Mouse (Mus musculus): ENCODE measurements at regions not wholly inside any gene's neighbourhood (a gene's known extent, or its start where the extent isn't known, plus 50 kb on each side); places are given as distances from the start of the nearest gene placed in this dataset.

GRCm38 (mm10) chr2:75324146-75324749, 334.8 kb upstream of the Hnrnpa3 start:
- DNase-seq (ENCODE audit: low spot score in 2 of 2): no peak

DNA sequence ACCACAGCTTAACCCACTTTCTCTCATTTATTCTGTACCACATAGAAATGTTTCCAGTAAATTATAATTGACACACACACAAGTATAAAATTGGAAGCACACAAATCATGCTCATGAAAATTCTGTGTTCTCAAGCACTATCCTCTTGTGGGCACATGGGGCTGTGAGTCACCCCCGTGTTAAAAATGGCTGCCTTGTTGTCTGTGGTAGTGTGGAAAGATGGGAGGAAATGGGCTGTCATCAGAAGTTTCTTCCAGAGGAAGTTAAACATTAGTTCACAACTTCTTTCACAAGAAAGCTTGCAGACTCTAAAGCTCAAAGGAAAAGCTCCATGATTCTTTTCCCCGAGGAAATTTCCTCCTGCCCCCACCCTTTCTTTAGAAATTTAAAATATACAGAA, 329.5 kb upstream of the Hnrnpa3 start:
- no peak for DNase-seq (ENCODE audit: low spot score in 2 of 2)

DNA sequence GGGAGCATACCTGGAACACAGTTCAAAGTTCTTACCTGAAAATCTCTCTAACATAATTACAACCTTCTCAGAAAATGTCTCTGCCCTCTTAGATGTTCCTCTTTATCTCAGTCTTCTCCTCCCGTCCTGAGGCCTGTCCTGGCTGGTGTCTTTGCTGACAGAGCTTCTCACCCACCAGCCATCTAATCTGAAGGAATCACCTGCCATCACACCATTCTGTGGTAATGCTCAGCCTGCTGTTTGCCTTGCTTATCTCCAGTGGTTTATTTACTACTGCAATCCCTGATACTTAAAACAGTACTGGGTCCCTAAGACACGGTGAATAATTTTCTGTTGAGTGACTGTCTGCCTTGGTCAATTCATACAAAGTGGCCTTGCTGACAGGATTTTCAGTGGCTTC, 317.8 kb upstream of the Hnrnpa3 start:
- no peak for DNase-seq (ENCODE audit: low spot score in 2 of 2)

- DNase-seq (ENCODE audit: low spot score in 2 of 2): no peak
Observed at GRCm38 (mm10) chr2:75341726-75342280, 317.3 kb upstream of the Hnrnpa3 start.

- DNase-seq (ENCODE audit: low spot score in 2 of 2): no peak
Observed at GRCm38 (mm10) chr2:75350902-75351301, 308.2 kb upstream of the Hnrnpa3 start.

GRCm38 (mm10) chr2:75351965-75352364, 307.1 kb upstream of the Hnrnpa3 start:
- no peak for DNase-seq (ENCODE audit: low spot score in 2 of 2)

GRCm38 (mm10) chr2:75352564-75352963, 306.5 kb upstream of the Hnrnpa3 start:
- DNase-seq (ENCODE audit: low spot score in 2 of 2): no peak

GRCm38 (mm10) chr2:75356691-75357375, 302.2 kb upstream of the Hnrnpa3 start:
- DNase-seq (ENCODE audit: low spot score in 2 of 2): no peak

DNA sequence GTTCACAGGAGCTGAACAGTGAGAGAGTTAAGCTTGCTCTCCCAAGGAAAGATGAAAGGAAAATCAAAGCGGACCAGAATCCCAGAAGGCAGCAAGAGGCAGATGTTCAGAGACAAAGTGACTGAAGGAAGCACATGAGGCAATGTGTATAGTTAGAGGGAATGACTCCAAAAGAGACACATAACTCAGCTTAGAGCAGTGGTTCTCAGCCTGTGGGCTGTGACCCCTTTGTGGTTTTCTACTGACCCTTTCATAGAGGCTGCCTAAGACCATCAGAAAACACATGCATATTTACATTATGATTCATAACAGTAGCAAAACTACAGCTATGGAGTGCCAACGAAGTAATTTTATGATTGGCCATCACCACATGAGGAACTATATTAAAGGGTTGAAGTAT, 301.5 kb upstream of the Hnrnpa3 start:
- no peak for DNase-seq (ENCODE audit: low spot score in 2 of 2)

DNA sequence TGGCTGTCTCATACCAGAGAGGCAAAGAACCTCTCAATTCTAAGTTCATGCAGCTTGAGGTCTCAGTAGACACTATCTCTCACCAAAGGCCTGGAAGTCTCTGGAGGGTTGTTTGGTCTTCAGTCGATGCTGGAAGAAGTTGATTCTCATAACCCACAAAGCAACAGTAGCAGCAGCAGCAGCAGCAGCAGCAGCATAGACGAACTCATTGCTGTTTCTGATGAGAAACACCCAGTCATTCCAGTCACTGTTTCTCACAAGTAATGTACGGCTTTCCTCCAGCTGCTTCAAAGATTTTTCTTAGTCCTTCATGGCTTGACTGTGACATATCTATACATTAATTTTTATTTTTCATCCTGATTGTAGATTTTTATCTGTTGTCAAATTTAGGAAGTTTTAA, 298.1 kb upstream of the Hnrnpa3 start:
- no peak for DNase-seq (ENCODE audit: low spot score in 2 of 2)

DNA sequence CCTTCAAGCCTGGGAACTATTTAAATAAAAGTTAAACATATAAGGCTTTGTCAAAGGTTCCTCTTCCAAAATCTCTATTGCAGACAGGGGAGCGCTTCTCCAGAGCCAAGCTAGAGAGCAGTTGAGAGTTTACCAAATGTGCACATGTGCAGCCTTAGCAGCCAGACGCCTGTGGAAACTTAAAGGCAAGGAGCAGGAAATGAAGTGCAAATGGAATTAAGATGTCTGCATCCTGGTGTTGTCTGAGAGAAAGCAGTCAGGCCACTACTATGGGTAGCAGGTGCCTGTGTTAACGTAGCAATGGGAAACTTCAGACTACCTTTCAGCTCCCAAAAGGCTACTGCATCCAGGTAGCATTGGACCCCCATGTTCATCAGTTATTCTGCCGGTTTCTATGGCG, 282.4 kb upstream of the Hnrnpa3 start:
- DNase-seq (ENCODE audit: low spot score in 2 of 2): no peak

GRCm38 (mm10) chr2:75385551-75386263, 273.4 kb upstream of the Hnrnpa3 start:
- no peak for DNase-seq (ENCODE audit: low spot score in 2 of 2)

- DNase-seq (ENCODE audit: low spot score in 2 of 2): no peak
Observed at GRCm38 (mm10) chr2:75386636-75387035, 272.4 kb upstream of the Hnrnpa3 start.

GRCm38 (mm10) chr2:75392041-75392440, 267.0 kb upstream of the Hnrnpa3 start:
- no peak for DNase-seq (ENCODE audit: low spot score in 2 of 2)

DNA sequence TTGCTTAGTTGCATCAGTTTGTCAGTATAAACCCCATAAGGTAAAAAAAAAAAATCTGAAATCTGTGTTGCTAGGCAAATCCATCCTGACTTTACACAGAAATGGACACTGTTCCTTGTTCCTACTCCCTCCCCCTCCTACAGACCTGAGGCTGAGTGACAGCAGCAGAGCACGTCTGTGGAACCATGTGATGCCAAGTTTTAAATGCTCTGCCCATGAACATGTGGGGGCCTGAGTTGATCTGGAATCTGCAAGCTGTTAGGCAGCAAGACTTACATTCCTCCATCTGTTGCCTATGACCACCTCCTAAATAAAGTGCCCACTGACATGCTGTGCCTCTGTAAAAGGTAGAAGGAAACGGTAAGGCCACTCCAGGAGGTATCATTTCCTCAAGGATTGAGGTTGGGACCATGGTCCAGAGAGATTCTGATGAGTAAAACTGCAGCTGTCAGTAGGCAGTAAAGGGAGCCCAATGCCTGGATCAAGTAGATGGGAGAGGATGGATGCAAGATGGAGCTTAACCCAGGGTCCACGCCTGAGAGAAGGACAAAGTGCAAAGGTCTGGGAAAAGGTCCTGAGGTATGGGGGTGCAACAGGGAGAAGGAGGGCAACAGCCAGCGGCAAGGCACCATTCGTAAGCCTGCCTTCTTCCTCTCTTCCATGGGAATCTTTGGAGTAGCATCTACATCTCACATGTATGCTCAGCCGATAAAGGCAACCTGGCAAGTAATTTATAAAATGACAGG, 264.0 kb upstream of the Hnrnpa3 start:
- DNase-seq (ENCODE audit: low spot score in 2 of 2): no peak

GRCm38 (mm10) chr2:75396016-75396415, 263.0 kb upstream of the Hnrnpa3 start:
- DNase-seq (ENCODE audit: low spot score in 2 of 2): no peak

DNA sequence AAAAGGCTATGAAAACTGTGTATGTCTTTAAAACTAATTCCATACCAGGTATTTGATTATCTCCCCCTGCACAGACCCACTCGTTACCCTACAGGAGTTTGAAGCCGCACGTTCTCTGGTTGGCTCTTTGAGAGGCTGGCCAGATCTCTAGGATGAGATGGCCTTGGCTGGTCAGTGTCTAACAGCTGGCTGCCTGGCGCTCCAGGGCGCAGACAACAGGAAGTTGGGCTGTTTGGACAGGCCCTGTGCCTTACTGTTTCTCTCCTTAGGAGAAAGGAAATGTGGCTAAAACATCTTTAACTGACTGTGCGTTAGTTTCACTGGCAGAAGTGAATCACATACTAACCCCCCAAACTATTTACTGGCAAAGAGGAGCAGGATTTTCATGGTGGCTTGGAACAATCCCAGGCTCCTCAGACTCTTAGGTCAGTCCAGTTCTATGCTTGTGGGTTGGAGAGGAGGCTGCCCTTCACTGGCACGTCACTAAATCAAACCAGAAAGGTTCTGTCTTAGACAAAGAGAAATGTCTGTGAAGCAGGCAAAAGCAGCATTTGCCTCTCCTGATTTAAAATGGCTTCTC, 258.7 kb upstream of the Hnrnpa3 start:
- no peak for DNase-seq (ENCODE audit: low spot score in 2 of 2)

DNA sequence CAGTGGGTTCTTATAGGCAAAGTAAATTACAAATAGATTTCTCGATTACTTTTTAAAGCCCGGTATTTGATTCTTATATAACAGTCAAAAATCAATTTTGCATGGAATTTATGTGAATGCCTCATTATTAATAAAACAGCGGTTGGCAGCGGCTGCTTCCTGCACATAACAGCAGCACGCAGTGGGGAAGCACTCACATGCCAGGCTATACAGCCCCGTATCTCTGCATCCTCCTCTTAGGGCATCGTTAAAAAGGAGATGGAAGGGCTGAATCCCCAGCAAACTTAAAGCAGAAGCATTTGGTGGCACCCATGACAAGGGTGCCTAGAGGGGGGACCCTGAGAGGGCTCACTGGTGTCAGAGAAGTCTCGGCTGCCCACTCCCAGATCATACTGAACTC, 255.3 kb upstream of the Hnrnpa3 start:
- DNase-seq (ENCODE audit: low spot score in 2 of 2): no peak

DNA sequence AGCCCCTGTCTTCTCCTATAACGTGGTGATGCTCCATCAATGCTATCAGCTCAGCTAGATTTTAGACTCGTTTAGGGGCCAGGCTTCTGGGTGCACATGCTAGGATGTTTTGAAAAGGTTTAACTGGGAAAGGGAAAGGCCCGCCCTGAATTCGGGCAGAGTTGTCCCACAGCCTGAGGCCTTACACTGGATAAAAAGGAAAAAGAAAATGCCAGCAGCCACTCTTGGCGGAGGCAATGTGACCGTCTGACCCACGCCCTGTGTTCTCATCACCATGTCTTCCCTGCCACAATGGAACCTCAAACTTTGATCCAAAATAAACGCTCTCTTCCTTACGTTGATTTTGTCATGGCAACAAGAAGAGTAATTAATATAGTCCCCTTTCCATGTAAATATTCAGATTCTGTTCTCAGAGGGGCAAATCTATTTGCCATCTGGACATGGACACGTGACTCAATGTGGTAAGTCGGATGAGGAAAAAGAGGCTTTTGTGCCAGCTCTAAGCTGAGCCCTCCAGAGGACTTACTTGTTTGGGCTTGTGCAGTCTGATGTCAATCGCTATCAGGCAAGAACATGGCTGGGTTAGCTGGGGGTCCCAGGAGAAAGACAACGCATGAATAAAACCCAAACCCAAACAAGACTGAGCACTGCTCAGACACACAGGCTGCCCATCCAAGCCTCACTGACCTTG, 253.4 kb upstream of the Hnrnpa3 start:
- DNase-seq (ENCODE audit: low spot score in 2 of 2): no peak

GRCm38 (mm10) chr2:75406721-75407455, 252.2 kb upstream of the Hnrnpa3 start:
- DNase-seq (ENCODE audit: low spot score in 2 of 2): no peak
